29 mouse cellular contexts compared by ENCODE assay signal in genomic region chr16:36094079-36094478, GRCm38 (mm10). TPM values are rescaled to one million over a fixed set of nuclear protein-coding genes. Genes with fewer than 3 reads are reported as not detected.
"Had no signal": no experiment of that assay in that cellular context is flagged by ENCODE, and none has a peak within 500 bp of the region (broad histone marks: within the 10 kb centered on the region; RNA-seq: fewer than 3 reads in every experiment).

No protein-coding gene starts in this region.

- H3K4me2 ChIP-seq: heart, embryonic 11.5 days; heart, embryonic 13.5 days; heart, embryonic 15.5 days; hindbrain, embryonic 13.5 days; hindbrain, embryonic 15.5 days; kidney, embryonic 15.5 days; limb, embryonic 13.5 days; limb, embryonic 15.5 days; liver, embryonic 12.5 days had no signal

- DNase-seq: gastrocnemius, adult 2 months; gastrocnemius, postnatal 10 days; gastrocnemius, postnatal 25 days; heart, adult 2 months; heart, postnatal 14 days; heart, postnatal 36 days; kidney, adult 11 months; kidney, adult 2 months; kidney, adult 9 months; kidney, postnatal 14 days; kidney, postnatal 36 days; layer of hippocampus, adult 9-11 months; layer of hippocampus, postnatal 36 days; left cerebral cortex, postnatal 4 days had no signal

- H3K27me3 ChIP-seq: heart, embryonic 13.5 days; heart, embryonic 15.5 days; hindbrain, embryonic 13.5 days; hindbrain, embryonic 15.5 days; kidney, embryonic 15.5 days; limb, embryonic 13.5 days; limb, embryonic 15.5 days; liver, embryonic 12.5 days had no signal

- H3K27ac ChIP-seq: gastrocnemius, adult 2 months; heart, adult 2 months; heart, embryonic 13.5 days; heart, embryonic 15.5 days; hindbrain, embryonic 13.5 days; hindbrain, embryonic 15.5 days; hindbrain, postnatal 0 days; kidney, embryonic 15.5 days; kidney, postnatal 0 days; limb, embryonic 13.5 days; limb, embryonic 15.5 days; liver, embryonic 12.5 days had no signal

- H3K9ac ChIP-seq: heart, embryonic 13.5 days; heart, embryonic 15.5 days; hindbrain, embryonic 13.5 days; hindbrain, embryonic 15.5 days; kidney, embryonic 15.5 days; limb, embryonic 13.5 days; limb, embryonic 15.5 days; liver, embryonic 12.5 days had no signal

- H3K4me3 ChIP-seq: gastrocnemius, adult 2 months; heart, adult 2 months; heart, embryonic 13.5 days; heart, embryonic 15.5 days; hindbrain, embryonic 13.5 days; hindbrain, embryonic 15.5 days; kidney, embryonic 15.5 days; limb, embryonic 13.5 days; limb, embryonic 15.5 days; liver, embryonic 12.5 days had no signal

- H3K4me1 ChIP-seq: heart, embryonic 13.5 days; heart, embryonic 15.5 days; hindbrain, embryonic 13.5 days; hindbrain, embryonic 15.5 days; limb, embryonic 13.5 days; limb, embryonic 15.5 days; liver, embryonic 12.5 days had no signal

- ATAC-seq: hindbrain, postnatal 0 days; intestine, embryonic 16.5 days; liver, embryonic 12.5 days had no signal

- H3K9me3 ChIP-seq: heart, embryonic 13.5 days; heart, embryonic 15.5 days; hindbrain, embryonic 13.5 days; hindbrain, embryonic 15.5 days; kidney, embryonic 15.5 days; limb, embryonic 13.5 days; limb, embryonic 15.5 days; liver, embryonic 12.5 days had no signal

RNA-seq across cellular contexts. Expression of gene Csta1, which starts 37.0 kb away (rescaled TPM):
- polyA plus RNA-seq: heart, adult 2 months; heart, embryonic 11.5 days; heart, embryonic 13.5 days; heart, embryonic 15.5 days; heart, postnatal 0 days; hindbrain, embryonic 13.5 days; hindbrain, postnatal 0 days; intestine, embryonic 16.5 days; kidney, adult 2 months; kidney, postnatal 0 days; large intestine, adult 2 months; liver, adult 2 months; liver, embryonic 12.5 days had no signal
